9 mouse cellular contexts compared by ENCODE assay signal in the genomic region with DNA sequence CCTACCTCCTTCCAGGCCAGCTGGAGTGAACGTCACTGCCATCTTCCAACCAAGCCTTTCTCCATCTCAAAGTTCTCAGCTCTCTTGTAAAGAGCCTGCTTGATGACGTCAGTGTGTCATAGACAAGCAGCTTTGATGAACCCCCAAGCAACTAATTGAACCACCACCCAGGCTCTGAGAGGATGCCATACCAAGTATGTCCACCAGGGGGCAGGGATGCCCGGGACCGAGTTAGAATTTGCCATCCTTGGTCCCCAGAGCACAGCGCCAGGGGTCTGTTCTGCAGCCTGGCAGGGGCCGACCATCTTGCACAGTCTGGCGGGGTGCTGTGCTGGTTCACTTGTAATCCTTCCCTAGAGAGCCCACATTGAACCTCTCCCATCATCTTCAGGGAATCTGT. TPM values are rescaled to one million over a fixed set of nuclear protein-coding genes. Genes with fewer than 3 reads are reported as not detected.
DNase-seq lines count a peak whose midpoint lies in the region; ATAC-seq and TF ChIP-seq lines count a peak whose summit lies in the region.
"Had no signal": no experiment of that assay in that cellular context is flagged by ENCODE, and none has a peak within 500 bp of the region (broad histone marks: within the 10 kb centered on the region; RNA-seq: fewer than 3 reads in every experiment).

No protein-coding gene starts in this region.

- H3K27ac ChIP-seq in kidney, postnatal 0 days, result no peak overlapping the region
- no peak overlapping the region for H3K27ac ChIP-seq in kidney, embryonic 14.5 days (ENCODE audit: low read depth, low read length)
- H3K27ac ChIP-seq in cortical plate, adult 2 months (ENCODE audit: insufficient read depth, low read length), result no peak overlapping the region
- H3K27ac ChIP-seq in limb, embryonic 10.5 days, result no peak overlapping the region; the same call in 1 of the 2 replicates
- H3K27ac ChIP-seq: embryonic facial prominence, embryonic 12.5 days had no signal

- peaks cover 5% of the 10 kb centered on the region; the same call in 1 of the 2 replicates for H3K4me1 ChIP-seq in kidney, postnatal 0 days (replicated peaks; ENCODE audit: insufficient read depth, low read length)
- H3K4me1 ChIP-seq in kidney, embryonic 14.5 days (ENCODE audit: control insufficient read depth, insufficient read depth, low read length), result peaks cover 3% of the 10 kb centered on the region; the same call in 1 of the 2 replicates
- H3K4me1 ChIP-seq in cortical plate, adult 2 months (ENCODE audit: control insufficient read depth, insufficient read depth, low read length), result peaks cover under 1% of the 10 kb centered on the region; the same call in 1 of the 2 replicates
- peaks cover 36% of the 10 kb centered on the region for H3K4me1 ChIP-seq in limb, embryonic 10.5 days

- peak; percentile 72 for DNase-seq in kidney, postnatal 0 days (ENCODE audit: low spot score)
- peak; percentile 66 for DNase-seq in adipocyte (ENCODE audit: low spot score)
- DNase-seq in gastrocnemius, postnatal 4 days (ENCODE audit: low spot score in 2 of 2), result peak; percentile 64 to 69
- DNase-seq in limb, embryonic 10.5 days (ENCODE audit: low spot score), result peak; percentile 88
- peak; percentile 60 for DNase-seq in testis, postnatal 14 days (ENCODE audit: low spot score)

- H3K4me3 ChIP-seq in kidney, postnatal 0 days (replicated peaks; ENCODE audit: low read depth, low read length), result no peak overlapping the region
- no peak overlapping the region for H3K4me3 ChIP-seq in kidney, embryonic 14.5 days (ENCODE audit: low read length)
- H3K4me3 ChIP-seq in cortical plate, adult 2 months (ENCODE audit: insufficient read depth, low read length), result no peak overlapping the region
- H3K4me3 ChIP-seq in limb, embryonic 10.5 days, result no peak overlapping the region
- H3K4me3 ChIP-seq: embryonic facial prominence, embryonic 12.5 days had no signal

- H3K36me3 ChIP-seq in kidney, postnatal 0 days (ENCODE audit: insufficient read depth, low read length), result no peaks in the 10 kb centered on the region
- H3K36me3 ChIP-seq in kidney, embryonic 14.5 days (ENCODE audit: control insufficient read depth, insufficient read depth, low read length), result no peaks in the 10 kb centered on the region
- no peaks in the 10 kb centered on the region for H3K36me3 ChIP-seq in limb, embryonic 10.5 days
- H3K36me3 ChIP-seq: embryonic facial prominence, embryonic 12.5 days had no signal

- no peak overlapping the region for H3K4me2 ChIP-seq in kidney, postnatal 0 days (ENCODE audit: low read length)
- H3K4me2 ChIP-seq in kidney, embryonic 14.5 days (replicated peaks; ENCODE audit: low read depth, low read length), result no peak overlapping the region
- H3K4me2 ChIP-seq: embryonic facial prominence, embryonic 12.5 days had no signal

- TF ChIP-seq CTCF in kidney, postnatal 0 days (IDR thresholded peaks at IDR 0.05; ENCODE audit: low read depth), result peak; percentile 94
- peak; percentile 90 for TF ChIP-seq CTCF in cortical plate, adult 2 months (IDR thresholded peaks at IDR 0.05; ENCODE audit: extremely low read depth, insufficient read depth, low read length)

- no peak for TF ChIP-seq POLR2A in cortical plate, adult 2 months (IDR thresholded peaks at IDR 0.05; ENCODE audit: extremely low read depth, insufficient read depth, low read length)

- ATAC-seq in kidney, postnatal 0 days (replicated peaks; ENCODE audit: low FRiP score, low read depth), result peak; percentile 37; the same call in 1 of the 2 replicates
- ATAC-seq in kidney, embryonic 14.5 days (ENCODE audit: low FRiP score, low TSS enrichment), result no peak
- peak; percentile 74 for ATAC-seq in monocyte, adult 5-6 weeks (replicated peaks; ENCODE audit: insufficient number of reproducible peaks, low FRiP score, low TSS enrichment, poor library complexity, severe bottlenecking)

- 12% methylated on average over 7 of the region's 7 CpGs for WGBS in kidney, postnatal 0 days
- 13% methylated on average over 7 of the region's 7 CpGs for WGBS in kidney, embryonic 14.5 days
- 12% methylated on average over 7 of the region's 7 CpGs for WGBS in limb, embryonic 10.5 days

- H3K9ac ChIP-seq in kidney, postnatal 0 days (ENCODE audit: low read depth, low read length), result no peak overlapping the region
- no peak overlapping the region for H3K9ac ChIP-seq in kidney, embryonic 14.5 days (ENCODE audit: low read depth, low read length)
- H3K9ac ChIP-seq: embryonic facial prominence, embryonic 12.5 days had no signal

- no peaks in the 10 kb centered on the region for H3K9me3 ChIP-seq in kidney, postnatal 0 days (replicated peaks; ENCODE audit: low read length)
- no peaks in the 10 kb centered on the region for H3K9me3 ChIP-seq in kidney, embryonic 14.5 days (ENCODE audit: control insufficient read depth, low read length)
- H3K9me3 ChIP-seq in limb, embryonic 10.5 days (replicated peaks), result no peaks in the 10 kb centered on the region
- H3K9me3 ChIP-seq: embryonic facial prominence, embryonic 12.5 days had no signal

- H3K27me3 ChIP-seq in kidney, postnatal 0 days (ENCODE audit: insufficient read depth, low read length), result no peaks in the 10 kb centered on the region
- H3K27me3 ChIP-seq in kidney, embryonic 14.5 days (ENCODE audit: control insufficient read depth, insufficient read depth, low read length), result no peaks in the 10 kb centered on the region
- H3K27me3 ChIP-seq in limb, embryonic 10.5 days (ENCODE audit: low read depth, poor library complexity, severe bottlenecking), result peaks cover 6% of the 10 kb centered on the region; the same call in 1 of the 2 replicates
- H3K27me3 ChIP-seq: embryonic facial prominence, embryonic 12.5 days had no signal

RNA-seq across cellular contexts. Expression of gene Pard6b, which starts 31.1 kb away (rescaled TPM):
- 28.6 and 29.6 TPM in 2 replicates for polyA plus RNA-seq in kidney, postnatal 0 days (2015; fragmentation: Nextera tagmentation; extraction: Ambion mirVana)
- polyA plus RNA-seq in kidney, embryonic 14.5 days (2014; fragmentation: Nextera tagmentation; extraction: Ambion mirVana), result 9.7 and 22.0 TPM in 2 replicates
- polyA plus RNA-seq in cortical plate, adult 2 months (2012; rRNA removed), result 3.3 and 3.6 TPM in 2 replicates
- 1 to 10 TPM; 1.7 TPM for total RNA-seq in gastrocnemius, postnatal 4 days (2021)
- 4.5 and 6.0 TPM in 2 replicates for polyA plus RNA-seq in limb, embryonic 10.5 days (2016; fragmentation: Nextera tagmentation; extraction: Ambion mirVana)
- total RNA-seq in monocyte, adult 5-6 weeks (2017), result 0.78 to 2.5 TPM in 2 of 3 replicates, not detected in the other
